Comparison of ENCODE assay signal across 6 mouse cellular contexts in the genomic region with DNA sequence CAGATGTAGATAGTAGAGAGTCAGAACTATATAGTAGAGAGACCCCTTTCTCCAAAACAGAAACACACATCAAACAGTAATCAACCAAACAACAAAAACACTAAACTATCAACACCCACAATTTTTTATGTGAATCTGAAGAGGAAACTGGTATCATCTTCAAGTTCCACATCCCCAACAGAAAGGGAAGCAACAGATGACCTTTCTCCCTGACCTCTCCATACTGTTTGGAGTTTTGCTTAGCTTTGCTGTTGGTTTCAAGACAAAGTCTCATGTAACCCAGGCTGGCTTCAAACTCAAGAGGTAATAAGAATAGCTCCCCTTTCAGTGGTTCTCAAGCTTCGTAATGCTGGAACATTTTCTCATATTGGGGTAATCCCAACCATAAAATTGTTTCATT. TPM values are rescaled to one million over a fixed set of nuclear protein-coding genes. Genes with fewer than 3 reads are reported as not detected.
"Had no signal": no experiment of that assay in that cellular context is flagged by ENCODE, and none has a peak within 500 bp of the region (broad histone marks: within the 10 kb centered on the region; RNA-seq: fewer than 3 reads in every experiment).

No protein-coding gene starts in this region.

RNA-seq across cellular contexts. Expression of a gene that starts 6.1 kb away (rescaled TPM):
- polyA plus RNA-seq: neural tube, embryonic 13.5 days; neural tube, embryonic 14.5 days; neural tube, embryonic 15.5 days; testis, adult 2 months had no signal

RNA-seq across cellular contexts. Expression of a gene that starts 7.6 kb away (rescaled TPM):
- polyA plus RNA-seq: neural tube, embryonic 14.5 days; neural tube, embryonic 15.5 days; testis, adult 2 months had no signal

RNA-seq across cellular contexts. Expression of a gene that starts 27.9 kb away (rescaled TPM):
- polyA plus RNA-seq: neural tube, embryonic 14.5 days had no signal

RNA-seq across cellular contexts. Expression of a gene that starts 57.4 kb away (rescaled TPM):
- total RNA-seq: neutrophil, adult 5-6 weeks had no signal
- polyA plus RNA-seq: neural tube, embryonic 13.5 days; neural tube, embryonic 14.5 days; neural tube, embryonic 15.5 days; spleen, adult 2 months; testis, adult 2 months had no signal
